Mouse (Mus musculus): ENCODE measurements around the gene Frmd4a.

The Frmd4a gene

DNA sequence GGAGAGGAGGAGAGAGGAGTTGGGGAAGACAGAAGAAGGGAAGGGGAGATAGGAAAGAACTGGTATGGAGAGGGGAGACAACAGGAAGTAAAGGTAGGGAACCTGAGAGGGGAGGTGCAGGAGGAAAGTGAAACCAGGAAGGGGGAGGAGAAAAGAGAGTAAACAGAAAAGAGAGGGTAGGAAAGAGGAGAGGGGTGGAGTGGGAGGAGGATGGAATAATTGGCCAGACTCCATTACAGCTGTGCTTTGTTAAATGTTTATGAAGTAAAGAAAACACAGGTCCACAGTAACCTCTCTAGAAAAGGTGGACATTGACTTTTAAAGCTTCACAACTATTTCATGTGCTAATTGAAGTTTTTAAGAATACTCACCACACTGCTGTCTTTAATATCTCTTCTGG, 139.0 kb downstream of the Frmd4a start:
- TF ChIP-seq GATA4 (IDR thresholded peaks at IDR 0.05; ENCODE audit: insufficient replicate concordance, low read length) = no peak

DNA sequence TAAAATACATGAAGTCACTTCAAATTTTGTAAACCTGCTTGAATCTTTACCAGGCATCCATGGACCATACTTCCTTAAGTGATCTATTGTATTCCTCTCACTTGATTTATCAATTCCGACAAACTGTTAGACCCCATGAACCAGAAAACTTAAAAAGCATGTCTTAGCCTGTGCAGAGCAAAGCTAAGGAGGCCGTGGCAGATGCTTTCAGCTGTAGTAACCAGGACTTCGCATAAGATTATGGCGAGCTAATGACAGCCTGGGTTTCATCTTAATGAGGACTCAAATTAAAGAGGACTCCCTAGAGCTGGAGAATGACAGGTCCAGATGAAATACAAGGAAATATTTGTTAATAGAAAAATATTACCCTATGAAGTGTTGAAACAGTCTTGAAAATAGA, 139.9 kb downstream of the Frmd4a start:
- no peak for TF ChIP-seq GATA4 (IDR thresholded peaks at IDR 0.05; ENCODE audit: insufficient replicate concordance, low read length)

GRCm38 (mm10) chr2:4159574-4160203, 142.2 kb downstream of the Frmd4a start:
- TF ChIP-seq GATA4 (IDR thresholded peaks at IDR 0.05; ENCODE audit: insufficient replicate concordance, low read length) = no peak

GRCm38 (mm10) chr2:4166191-4166590, 148.7 kb downstream of the Frmd4a start:
- TF ChIP-seq GATA4 (IDR thresholded peaks at IDR 0.05; ENCODE audit: insufficient replicate concordance, low read length) = no peak

DNA sequence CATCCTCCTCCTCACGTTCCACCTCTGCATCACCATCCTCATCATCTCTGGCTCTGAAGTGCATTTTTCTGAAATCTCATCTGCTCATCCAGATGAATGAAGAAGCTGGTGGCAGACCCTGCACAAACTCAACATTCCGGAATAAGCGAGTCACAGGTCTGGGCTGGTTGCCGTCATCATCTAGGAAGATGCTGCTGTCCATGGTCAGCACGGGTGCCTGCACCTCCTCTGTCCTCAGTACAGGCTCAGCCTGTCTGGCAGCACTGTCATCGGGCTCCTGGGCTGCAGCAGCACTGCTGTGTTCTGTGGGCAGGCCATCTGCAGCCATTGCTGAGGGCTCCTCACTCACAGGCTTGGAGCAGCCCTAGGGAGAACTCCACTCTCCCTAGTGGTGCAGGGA, 149.6 kb downstream of the Frmd4a start:
- no peak for TF ChIP-seq GATA4 (IDR thresholded peaks at IDR 0.05; ENCODE audit: insufficient replicate concordance, low read length)

GRCm38 (mm10) chr2:4169726-4170125, 152.2 kb downstream of the Frmd4a start:
- no peak for TF ChIP-seq GATA4 (IDR thresholded peaks at IDR 0.05; ENCODE audit: insufficient replicate concordance, low read length)

DNA sequence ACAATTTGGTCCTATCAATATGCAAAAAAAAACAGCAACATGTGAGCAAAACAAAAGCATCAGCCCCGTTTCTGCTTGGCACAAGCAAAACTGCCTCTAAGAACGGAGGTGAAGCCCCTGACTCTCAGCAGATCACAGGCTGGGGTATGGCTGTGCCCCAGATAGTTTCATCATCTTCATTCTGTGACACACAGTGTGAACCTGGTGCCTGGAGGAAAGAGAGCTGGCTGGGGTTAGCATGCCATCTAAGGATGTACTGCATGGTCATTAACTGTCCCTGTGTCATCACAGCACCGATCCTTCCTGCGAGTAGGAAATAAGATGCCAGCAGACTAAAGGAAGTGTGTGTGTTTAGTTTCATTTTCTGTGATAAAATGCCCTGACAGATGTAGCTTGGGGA, 152.7 kb downstream of the Frmd4a start:
- TF ChIP-seq GATA4 (IDR thresholded peaks at IDR 0.05; ENCODE audit: insufficient replicate concordance, low read length) = no peak

DNA sequence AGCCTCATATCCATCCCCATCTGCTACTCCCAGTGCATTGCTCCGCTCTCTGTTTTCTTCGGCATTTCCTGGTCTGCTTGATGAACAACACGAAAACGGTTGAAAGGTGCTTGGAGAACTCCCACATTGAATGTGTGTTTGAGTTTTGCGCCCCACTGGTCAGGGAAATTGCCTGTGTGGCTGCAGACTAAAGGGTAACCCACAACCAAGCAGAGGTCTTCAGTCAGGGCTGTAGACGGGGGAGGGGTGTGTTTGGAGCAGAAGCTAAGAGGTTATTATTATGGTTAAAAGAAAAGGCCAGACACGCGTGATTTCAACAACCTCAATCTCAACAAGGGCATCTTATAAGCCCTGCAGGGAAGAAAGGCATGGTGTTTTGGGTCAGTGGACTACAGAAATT, 167.5 kb downstream of the Frmd4a start:
- TF ChIP-seq GATA4 (IDR thresholded peaks at IDR 0.05; ENCODE audit: insufficient replicate concordance, low read length) = no peak

DNA sequence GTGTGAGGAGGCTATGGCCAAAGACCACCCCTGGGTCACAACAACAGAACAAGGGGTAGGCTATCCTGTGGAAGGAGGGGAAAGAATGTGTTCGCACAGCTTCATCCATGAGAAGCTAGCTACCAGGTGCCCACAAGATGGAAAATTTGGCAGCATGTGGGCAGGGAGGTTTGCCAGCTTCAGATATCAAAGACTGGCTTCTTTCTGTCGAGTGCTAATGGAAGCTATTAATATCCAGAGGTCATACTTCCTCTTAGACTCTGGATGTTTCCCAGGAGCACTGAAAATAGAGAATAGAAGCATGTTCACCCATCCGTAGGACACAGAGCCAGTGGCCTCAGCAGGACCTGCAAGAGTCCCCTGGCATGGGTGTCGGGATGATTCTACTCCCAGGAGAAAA, 170.0 kb downstream of the Frmd4a start:
- no peak for TF ChIP-seq GATA4 (IDR thresholded peaks at IDR 0.05; ENCODE audit: insufficient replicate concordance, low read length)

- TF ChIP-seq GATA4 (IDR thresholded peaks at IDR 0.05; ENCODE audit: insufficient replicate concordance, low read length) = no peak
Measured at GRCm38 (mm10) chr2:4188303-4188702, 170.8 kb downstream of the Frmd4a start.

DNA sequence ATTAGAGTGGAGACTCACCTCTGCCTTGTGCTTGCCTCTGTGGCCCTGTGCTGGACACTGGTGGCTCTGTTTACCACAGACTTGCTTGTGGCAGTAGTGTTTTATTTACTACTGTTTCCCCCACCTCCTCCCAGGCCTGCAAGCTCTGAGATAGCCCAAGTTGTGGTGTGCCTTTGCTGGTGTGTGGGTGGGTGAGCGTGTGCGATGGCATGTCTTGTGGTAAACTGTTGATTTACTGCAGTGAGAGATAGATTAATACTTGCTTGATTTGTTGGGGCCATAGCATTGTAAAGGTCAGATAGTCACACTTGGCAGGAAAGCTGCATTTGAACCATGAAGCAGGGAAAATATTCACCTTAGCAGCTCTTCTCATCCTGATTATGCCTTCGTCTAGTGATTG, 172.8 kb downstream of the Frmd4a start:
- TF ChIP-seq GATA4 (IDR thresholded peaks at IDR 0.05; ENCODE audit: insufficient replicate concordance, low read length) = no peak

- TF ChIP-seq GATA4 (IDR thresholded peaks at IDR 0.05; ENCODE audit: insufficient replicate concordance, low read length) = no peak
Measured at GRCm38 (mm10) chr2:4190995-4191394, 173.5 kb downstream of the Frmd4a start.

GRCm38 (mm10) chr2:4193206-4193605, 175.7 kb downstream of the Frmd4a start:
- no peak for TF ChIP-seq GATA4 (IDR thresholded peaks at IDR 0.05; ENCODE audit: insufficient replicate concordance, low read length)

GRCm38 (mm10) chr2:4194324-4195014, 177.0 kb downstream of the Frmd4a start:
- no peak for TF ChIP-seq GATA4 (IDR thresholded peaks at IDR 0.05; ENCODE audit: insufficient replicate concordance, low read length)

DNA sequence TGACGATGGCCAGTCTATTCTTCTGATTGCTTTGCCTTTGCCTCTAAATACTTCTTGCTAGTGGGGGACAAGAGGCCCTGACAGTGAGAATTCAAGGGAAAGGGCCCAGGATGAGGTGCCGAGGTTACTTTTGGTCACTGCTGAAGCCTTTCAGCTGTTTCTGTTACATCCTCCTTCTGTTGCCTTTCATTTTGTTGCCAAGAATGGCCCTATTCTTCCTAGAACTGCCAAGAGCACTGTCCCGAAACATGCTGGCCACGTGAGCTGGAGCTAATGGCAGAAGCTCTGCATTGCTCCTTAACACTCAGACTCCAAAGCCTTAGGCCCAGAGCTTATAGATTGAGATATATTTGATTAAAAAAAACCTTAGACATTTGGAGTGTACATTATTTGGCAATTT, 178.5 kb downstream of the Frmd4a start:
- no peak for TF ChIP-seq GATA4 (IDR thresholded peaks at IDR 0.05; ENCODE audit: insufficient replicate concordance, low read length)

DNA sequence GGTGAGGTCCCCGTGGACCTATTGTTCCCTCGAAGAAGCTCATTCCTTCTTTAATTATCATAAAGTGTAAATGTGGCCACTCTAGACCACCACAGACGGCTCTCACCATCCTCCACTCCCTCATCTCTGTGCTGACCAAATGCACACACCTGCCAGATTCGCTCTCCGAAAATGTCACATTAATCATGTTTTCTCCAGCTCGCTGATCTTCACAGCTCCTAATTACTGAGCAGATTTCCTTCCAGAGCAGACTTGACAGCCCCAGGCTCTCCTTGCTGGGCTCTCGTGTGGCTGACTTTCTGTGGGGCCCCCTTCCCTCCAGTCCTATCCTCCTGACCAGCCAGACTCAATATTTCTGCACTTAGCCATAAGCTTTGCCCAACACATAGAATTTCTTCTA, 191.7 kb downstream of the Frmd4a start:
- no peak for TF ChIP-seq GATA4 (IDR thresholded peaks at IDR 0.05; ENCODE audit: insufficient replicate concordance, low read length)

- no peak for TF ChIP-seq GATA4 (IDR thresholded peaks at IDR 0.05; ENCODE audit: insufficient replicate concordance, low read length)
Measured at GRCm38 (mm10) chr2:4222497-4222828, 204.9 kb downstream of the Frmd4a start.
